Mouse (Mus musculus): ENCODE results near the gene Rsad2.

GRCm38 (mm10) chr12:26401254-26401653 is 55.0 kb downstream of the Rsad2 start:
- TF ChIP-seq CTCF (IDR thresholded peaks at IDR 0.05) (no peak), EP300 (IDR thresholded peaks at IDR 0.05) (no peak)
